Mouse (Mus musculus): ENCODE measurements around the gene Tesmin.

GRCm38 (mm10) chr19:3388629-3389057 is at the start of gene Tesmin:
- peak; percentile 55 for TF ChIP-seq CTCF (IDR thresholded peaks at IDR 0.05; ENCODE audit: low read depth)
- TF ChIP-seq EP300 (IDR thresholded peaks at IDR 0.05; ENCODE audit: low read depth), result no peak
